Mouse (Mus musculus): ENCODE measurements at regions not wholly inside any gene's neighbourhood (a gene's known extent, or its start where the extent isn't known, plus 50 kb on each side); places are given as distances from the start of the nearest gene placed in this dataset.

- TF ChIP-seq CTCF (IDR thresholded peaks at IDR 0.05; ENCODE audit: low read depth) = no peak
- peak; percentile 65 for TF ChIP-seq EP300 (IDR thresholded peaks at IDR 0.05; ENCODE audit: low read depth)
Measured at GRCm38 (mm10) chr5:136625176-136625991, 58.1 kb upstream of the Cux1 start.
